Mouse (Mus musculus): ENCODE measurements around the gene Ccdc22.

DNA sequence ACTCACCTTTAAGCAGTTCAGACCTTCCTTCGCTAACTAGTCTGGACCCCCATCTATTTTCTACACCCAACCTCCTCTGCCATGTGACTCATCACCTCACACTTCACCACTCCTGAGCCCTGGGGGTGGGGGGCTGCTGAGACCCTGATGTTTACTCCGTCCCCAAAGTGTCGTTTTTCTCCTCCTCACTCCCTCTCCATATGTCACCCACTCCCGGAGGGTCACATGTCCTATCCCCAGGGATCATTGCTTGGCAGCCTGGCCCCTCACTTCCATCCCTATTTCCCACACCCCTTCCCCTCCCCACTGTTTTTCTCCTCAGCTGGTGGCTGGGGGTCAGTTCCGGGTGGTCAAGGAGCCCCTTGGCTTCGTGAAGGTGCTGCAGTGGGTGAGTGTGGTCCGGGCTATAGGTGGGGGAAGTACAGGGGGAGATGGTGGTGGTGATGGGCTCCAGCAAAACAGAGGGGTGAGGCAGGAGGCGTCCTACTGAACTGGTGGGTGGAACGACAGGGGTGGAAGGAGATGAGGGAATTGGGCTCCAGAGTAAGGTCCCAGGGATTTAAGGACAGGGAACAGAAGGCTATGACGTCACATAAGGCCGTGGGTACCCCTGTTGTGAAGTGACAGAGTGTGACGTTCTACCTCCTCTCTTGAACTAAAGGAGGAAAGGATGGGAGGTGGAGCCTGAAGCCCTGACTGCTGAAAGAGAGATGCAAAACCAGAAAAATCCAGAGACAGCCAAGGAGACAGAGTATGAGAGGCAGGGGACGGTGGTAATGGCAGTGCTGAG, 34.4 kb upstream of the Ccdc22 start:
- TF ChIP-seq CTCF (IDR thresholded peaks at IDR 0.05; ENCODE audit: low read depth) (no peak), EP300 (IDR thresholded peaks at IDR 0.05; ENCODE audit: low read depth) (no peak)

Data from liver, postnatal 0 days (tissue).